Mouse (Mus musculus): ENCODE measurements at regions not wholly inside any gene's neighbourhood (a gene's known extent, or its start where the extent isn't known, plus 50 kb on each side); places are given as distances from the start of the nearest gene placed in this dataset. TPM values are rescaled to one million over a fixed set of nuclear protein-coding genes. Genes with fewer than 3 reads are reported as not detected.

GRCm38 (mm10) chr3:134162288-134162687 lies 74.0 kb upstream of the Cxxc4 start:
- Histone ChIP-seq H3K9ac (ENCODE audit: low read length) (no peak overlapping the region), H3K27ac (replicated peaks) (no peak overlapping the region), H3K4me1 (replicated peaks; ENCODE audit: control insufficient read depth, insufficient read depth) (no peaks in the 10 kb centered on the region), H3K4me3 (ENCODE audit: low read depth, low read length) (no peak overlapping the region), H3K27me3 (ENCODE audit: control insufficient read depth, insufficient read depth, low read length) (no peaks in the 10 kb centered on the region), H3K36me3 (ENCODE audit: control insufficient read depth, insufficient read depth, low read length) (no peaks in the 10 kb centered on the region), H3K9me3 (ENCODE audit: control insufficient read depth, low read length) (no peaks in the 10 kb centered on the region), H3K4me2 (replicated peaks; ENCODE audit: low read depth) (no peak overlapping the region)
- DNase-seq (ENCODE audit: low spot score) (no peak), ATAC-seq (ENCODE audit: low FRiP score, low TSS enrichment) (no peak)
- WGBS = 75% methylated on average over 5 of the region's 5 CpGs
- TF ChIP-seq CTCF (IDR thresholded peaks at IDR 0.05; ENCODE audit: low read depth) (no peak), EP300 (optimal IDR thresholded peaks at IDR 0.05) (no peak)

- H3K9me3 ChIP-seq (ENCODE audit: control insufficient read depth, low read length) = no peaks in the 10 kb centered on the region
- WGBS = 28% methylated on average over 1 of the region's 1 CpGs
These were observed 66.4 kb upstream of the Cxxc4 start for GRCm38 (mm10) chr3:134169922-134170321.

GRCm38 (mm10) chr3:134172357-134172756 lies 63.9 kb upstream of the Cxxc4 start:
- TF ChIP-seq CTCF (IDR thresholded peaks at IDR 0.05; ENCODE audit: low read depth) (no peak), EP300 (optimal IDR thresholded peaks at IDR 0.05) (no peak)
- H3K27ac ChIP-seq (replicated peaks) = no peak overlapping the region
- H3K27me3 ChIP-seq (ENCODE audit: control insufficient read depth, insufficient read depth, low read length) = no peaks in the 10 kb centered on the region
- no peaks in the 10 kb centered on the region for H3K9me3 ChIP-seq (ENCODE audit: control insufficient read depth, low read length)
- no peak for ATAC-seq (ENCODE audit: low FRiP score, low TSS enrichment)
- no peak overlapping the region for H3K4me3 ChIP-seq (ENCODE audit: low read depth, low read length)
- no peak overlapping the region for H3K9ac ChIP-seq (ENCODE audit: low read length)
- DNase-seq (ENCODE audit: low spot score) = no peak
- 23% methylated on average over 3 of the region's 3 CpGs for WGBS
- H3K4me2 ChIP-seq (replicated peaks; ENCODE audit: low read depth) = no peak overlapping the region
- H3K36me3 ChIP-seq (ENCODE audit: control insufficient read depth, insufficient read depth, low read length) = no peaks in the 10 kb centered on the region
- no peaks in the 10 kb centered on the region for H3K4me1 ChIP-seq (replicated peaks; ENCODE audit: control insufficient read depth, insufficient read depth)

More at GRCm38 (mm10) chr3:134169922-134170321, 66.4 kb upstream of the Cxxc4 start:
- DNase-seq (ENCODE audit: low spot score) (no peak), ATAC-seq (ENCODE audit: low FRiP score, low TSS enrichment) (no peak)
- no peak overlapping the region for H3K4me2 ChIP-seq (replicated peaks; ENCODE audit: low read depth)
- no peak overlapping the region for H3K27ac ChIP-seq (replicated peaks)
- H3K4me3 ChIP-seq (ENCODE audit: low read depth, low read length) = no peak overlapping the region
- no peak overlapping the region for H3K9ac ChIP-seq (ENCODE audit: low read length)
- no peaks in the 10 kb centered on the region for H3K4me1 ChIP-seq (replicated peaks; ENCODE audit: control insufficient read depth, insufficient read depth)
- H3K27me3 ChIP-seq (ENCODE audit: control insufficient read depth, insufficient read depth, low read length) = no peaks in the 10 kb centered on the region
- no peaks in the 10 kb centered on the region for H3K36me3 ChIP-seq (ENCODE audit: control insufficient read depth, insufficient read depth, low read length)
- TF ChIP-seq CTCF (IDR thresholded peaks at IDR 0.05; ENCODE audit: low read depth) = no peak
- TF ChIP-seq EP300 (optimal IDR thresholded peaks at IDR 0.05) = no peak

- Histone ChIP-seq H3K4me2 (replicated peaks; ENCODE audit: low read depth) (no peak overlapping the region), H3K27ac (replicated peaks) (no peak overlapping the region), H3K36me3 (ENCODE audit: control insufficient read depth, insufficient read depth, low read length) (no peaks in the 10 kb centered on the region), H3K4me1 (replicated peaks; ENCODE audit: control insufficient read depth, insufficient read depth) (no peaks in the 10 kb centered on the region), H3K27me3 (ENCODE audit: control insufficient read depth, insufficient read depth, low read length) (no peaks in the 10 kb centered on the region), H3K4me3 (ENCODE audit: low read depth, low read length) (no peak overlapping the region), H3K9me3 (ENCODE audit: control insufficient read depth, low read length) (no peaks in the 10 kb centered on the region), H3K9ac (ENCODE audit: low read length) (no peak overlapping the region)
- 61% methylated on average over 7 of the region's 7 CpGs for WGBS
- TF ChIP-seq CTCF (IDR thresholded peaks at IDR 0.05; ENCODE audit: low read depth) (no peak), EP300 (optimal IDR thresholded peaks at IDR 0.05) (no peak)
- ATAC-seq (ENCODE audit: low FRiP score, low TSS enrichment) (no peak), DNase-seq (ENCODE audit: low spot score) (no peak)
These were observed 57.7 kb upstream of the Cxxc4 start for GRCm38 (mm10) chr3:134178491-134179054.

DNA sequence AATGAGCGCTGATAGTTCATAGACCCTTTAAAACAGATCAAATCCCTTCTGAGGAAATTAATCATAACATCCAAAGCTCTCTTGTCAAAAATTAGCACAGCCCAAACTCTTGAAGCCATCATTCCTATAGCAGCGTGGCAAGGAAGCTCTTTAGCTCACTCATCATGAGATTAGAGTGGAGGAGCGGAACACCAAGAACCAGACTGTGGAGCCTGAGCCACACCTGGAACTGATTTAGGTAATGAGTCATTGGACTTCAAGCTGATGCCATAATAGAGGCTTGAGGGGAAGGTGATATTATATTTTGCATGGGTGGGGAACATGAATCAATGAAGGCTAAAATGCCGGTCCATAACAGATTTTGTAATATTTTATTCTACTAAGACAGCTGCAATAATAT lies 52.2 kb upstream of the Cxxc4 start:
- Histone ChIP-seq H3K27ac (replicated peaks) (no peak overlapping the region), H3K9ac (ENCODE audit: low read length) (no peak overlapping the region), H3K4me3 (ENCODE audit: low read depth, low read length) (no peak overlapping the region), H3K9me3 (ENCODE audit: control insufficient read depth, low read length) (no peaks in the 10 kb centered on the region), H3K27me3 (ENCODE audit: control insufficient read depth, insufficient read depth, low read length) (no peaks in the 10 kb centered on the region), H3K4me1 (replicated peaks; ENCODE audit: control insufficient read depth, insufficient read depth) (no peaks in the 10 kb centered on the region), H3K36me3 (ENCODE audit: control insufficient read depth, insufficient read depth, low read length) (no peaks in the 10 kb centered on the region), H3K4me2 (replicated peaks; ENCODE audit: low read depth) (no peak overlapping the region)
- ATAC-seq (ENCODE audit: low FRiP score, low TSS enrichment) (no peak), DNase-seq (ENCODE audit: low spot score) (no peak)
- no peak for TF ChIP-seq EP300 (optimal IDR thresholded peaks at IDR 0.05)
- WGBS = 69% methylated on average over 4 of the region's 4 CpGs

Small RNAs in the stretch of these regions (microRNA-seq; reads per million reads assigned to microRNA genes)
- not detected for gene Gm44361

Data from stomach, postnatal 0 days (tissue).